Mouse (Mus musculus): ENCODE data around the gene Itpr2.

GRCm38 (mm10) chr6:146513899-146514298 is 11.9 kb upstream of the Itpr2 start:
- no peak for TF ChIP-seq CTCF (IDR thresholded peaks at IDR 0.05; ENCODE audit: low read depth, low read length)
- no peak for TF ChIP-seq GATA1 (IDR thresholded peaks at IDR 0.05; ENCODE audit: borderline replicate concordance, low read length)
- no peak for TF ChIP-seq TAL1 (conservative IDR thresholded peaks at IDR 0.05; ENCODE audit: low read depth, low read length)

All from G1E (cell line).